Mouse (Mus musculus): ENCODE measurements around the gene Dscam. TPM values are rescaled to one million over a fixed set of nuclear protein-coding genes. Genes with fewer than 3 reads are reported as not detected.

Gene Dscam
- polyA plus RNA-seq, 1 experiment, result not detected

DNA sequence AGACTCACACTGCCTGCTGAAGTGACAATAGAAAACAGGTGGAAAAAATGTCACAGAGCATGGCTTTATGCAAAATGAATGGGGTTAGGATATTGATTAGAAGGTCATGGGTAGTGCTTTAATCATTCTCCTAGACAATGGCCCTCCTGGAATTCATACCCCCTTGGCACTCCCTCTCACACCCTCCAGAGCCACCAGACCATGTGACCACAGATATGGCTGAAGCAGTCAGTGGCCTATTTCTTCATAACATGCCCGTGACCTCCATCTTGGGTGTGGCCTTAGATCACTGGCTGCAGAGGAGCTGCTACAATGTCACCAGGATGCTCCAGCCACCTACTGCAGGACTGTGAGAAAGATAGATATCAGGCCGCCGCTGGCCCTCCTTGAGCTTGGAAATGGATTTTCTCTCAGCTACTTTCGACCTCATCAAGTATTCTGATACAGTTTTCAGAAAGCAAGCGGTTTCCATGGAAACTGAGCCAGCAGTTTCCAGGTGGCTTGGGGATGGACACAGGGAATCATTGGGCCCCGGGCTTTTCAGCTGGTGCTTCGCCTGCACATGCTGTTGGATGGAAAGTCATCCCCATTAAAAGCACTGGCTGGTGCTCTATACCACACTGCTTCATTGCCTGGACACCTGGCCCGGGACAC is 445.4 kb downstream of the Dscam start:
- Histone ChIP-seq H3K27ac (ENCODE audit: insufficient read depth, low read depth, low read length) (no peak overlapping the region), H3K4me3 (ENCODE audit: insufficient read depth, low read length) (no peak overlapping the region), H3K4me1 (ENCODE audit: control insufficient read depth, insufficient read depth, low read length) (peaks cover 7% of the 10 kb centered on the region)
- TF ChIP-seq CTCF (IDR thresholded peaks at IDR 0.05; ENCODE audit: low read depth, low read length) (no peak), POLR2A (IDR thresholded peaks at IDR 0.05; ENCODE audit: borderline replicate concordance, low read depth, low read length) (no peak)

DNA sequence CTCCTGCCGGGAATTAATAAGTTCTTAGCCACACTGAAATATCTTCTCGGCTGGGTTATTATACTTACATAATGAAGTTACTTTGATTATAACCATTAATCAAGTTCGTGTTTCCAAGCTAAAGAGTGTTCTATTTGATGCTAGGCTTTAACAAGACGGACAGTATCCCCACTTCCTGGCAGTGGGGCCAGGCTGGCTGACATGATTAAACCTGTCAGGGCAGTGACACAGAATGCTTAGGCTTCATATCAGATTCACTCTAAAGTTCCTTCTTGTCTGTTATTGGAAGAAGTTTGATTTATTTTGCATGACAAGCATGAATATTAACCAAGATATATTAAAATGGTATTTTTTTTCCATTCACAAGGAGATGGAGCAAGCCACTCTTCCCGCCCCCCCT is 446.0 kb downstream of the Dscam start:
- H3K4me1 ChIP-seq (ENCODE audit: control insufficient read depth, insufficient read depth, low read length), result peaks cover 7% of the 10 kb centered on the region
- TF ChIP-seq POLR2A (IDR thresholded peaks at IDR 0.05; ENCODE audit: borderline replicate concordance, low read depth, low read length) (no peak), CTCF (IDR thresholded peaks at IDR 0.05; ENCODE audit: low read depth, low read length) (no peak)
- H3K27ac ChIP-seq (ENCODE audit: insufficient read depth, low read depth, low read length), result no peak overlapping the region
- no peak overlapping the region for H3K4me3 ChIP-seq (ENCODE audit: insufficient read depth, low read length)

DNA sequence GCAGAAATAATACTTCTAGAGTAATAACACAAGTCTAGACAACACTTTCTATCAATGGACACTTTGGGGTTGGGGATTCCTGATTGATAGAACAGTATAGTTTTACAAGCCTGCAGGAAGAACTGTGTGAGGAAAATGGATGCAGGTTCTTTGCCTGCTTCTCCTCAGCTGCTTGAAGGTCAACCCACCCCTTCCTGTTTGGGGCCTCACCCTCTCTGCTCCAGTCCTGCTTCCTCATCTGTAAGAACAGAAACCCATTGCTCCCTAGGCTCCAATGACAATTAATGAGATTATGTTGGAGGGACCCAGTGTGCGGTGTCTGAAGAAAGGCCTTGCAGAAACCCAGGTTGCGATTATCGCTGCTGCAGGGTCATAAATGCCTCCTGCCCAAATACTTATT is 446.4 kb downstream of the Dscam start:
- Histone ChIP-seq H3K4me3 (ENCODE audit: insufficient read depth, low read length) (no peak overlapping the region), H3K4me1 (ENCODE audit: control insufficient read depth, insufficient read depth, low read length) (peaks cover 7% of the 10 kb centered on the region), H3K27ac (ENCODE audit: insufficient read depth, low read depth, low read length) (no peak overlapping the region)
- no peak for TF ChIP-seq POLR2A (IDR thresholded peaks at IDR 0.05; ENCODE audit: borderline replicate concordance, low read depth, low read length)
- no peak for TF ChIP-seq CTCF (IDR thresholded peaks at IDR 0.05; ENCODE audit: low read depth, low read length)

DNA sequence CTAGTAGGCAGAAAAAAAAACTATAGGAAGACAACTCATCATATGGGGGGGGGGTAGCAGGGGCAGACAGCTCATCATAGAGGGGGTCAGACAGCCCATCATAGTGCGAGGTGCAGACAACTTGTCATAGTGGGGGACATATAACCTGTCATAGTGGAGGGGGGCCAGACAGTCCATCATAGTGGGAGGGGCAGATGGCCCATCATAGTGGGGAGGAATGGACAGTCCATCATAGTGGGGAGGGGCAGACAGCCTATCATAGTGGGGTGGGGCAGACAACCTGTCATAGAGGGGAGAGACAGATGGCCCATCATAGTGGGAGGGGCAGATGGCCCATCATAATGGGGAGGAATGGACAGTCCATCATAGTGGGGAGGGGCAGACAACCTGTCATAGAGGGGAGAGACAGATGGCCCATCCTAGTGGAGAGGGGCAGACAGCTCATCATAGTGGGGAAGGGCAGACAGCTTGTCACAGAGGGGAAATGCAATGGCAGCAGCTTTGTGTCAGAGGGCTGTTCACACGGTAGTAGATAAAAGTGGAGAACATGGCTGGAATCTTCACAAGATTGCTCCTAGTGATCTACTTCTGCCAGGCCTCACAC is 447.4 kb downstream of the Dscam start:
- no peak overlapping the region for H3K4me3 ChIP-seq (ENCODE audit: insufficient read depth, low read length)
- no peak for TF ChIP-seq CTCF (IDR thresholded peaks at IDR 0.05; ENCODE audit: low read depth, low read length)
- TF ChIP-seq POLR2A (IDR thresholded peaks at IDR 0.05; ENCODE audit: borderline replicate concordance, low read depth, low read length), result no peak
- H3K27ac ChIP-seq (ENCODE audit: insufficient read depth, low read depth, low read length), result no peak overlapping the region
- peaks cover 7% of the 10 kb centered on the region for H3K4me1 ChIP-seq (ENCODE audit: control insufficient read depth, insufficient read depth, low read length)

DNA sequence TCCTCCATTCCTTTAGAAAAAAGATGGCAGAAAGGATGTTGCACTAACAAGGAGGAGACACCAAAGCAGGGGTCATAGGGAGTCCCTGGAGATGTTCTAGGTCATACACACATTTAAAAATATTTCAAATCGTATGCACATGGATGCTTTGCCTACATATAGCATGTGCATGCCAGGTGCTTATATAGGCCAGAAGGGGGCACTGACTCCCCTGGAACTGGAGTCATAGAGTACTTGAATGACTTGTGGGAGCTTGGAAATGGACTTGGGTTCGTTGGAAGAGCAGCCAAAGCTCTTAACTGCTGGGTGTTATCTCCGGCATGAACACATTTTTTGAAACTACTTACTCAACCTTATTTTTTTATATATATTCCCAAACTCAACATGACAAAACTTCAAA is 448.4 kb downstream of the Dscam start:
- H3K27ac ChIP-seq (ENCODE audit: insufficient read depth, low read depth, low read length), result no peak overlapping the region
- H3K4me3 ChIP-seq (ENCODE audit: insufficient read depth, low read length), result no peak overlapping the region
- TF ChIP-seq POLR2A (IDR thresholded peaks at IDR 0.05; ENCODE audit: borderline replicate concordance, low read depth, low read length) (no peak), CTCF (IDR thresholded peaks at IDR 0.05; ENCODE audit: low read depth, low read length) (no peak)
- peaks cover 3% of the 10 kb centered on the region for H3K4me1 ChIP-seq (ENCODE audit: control insufficient read depth, insufficient read depth, low read length)

DNA sequence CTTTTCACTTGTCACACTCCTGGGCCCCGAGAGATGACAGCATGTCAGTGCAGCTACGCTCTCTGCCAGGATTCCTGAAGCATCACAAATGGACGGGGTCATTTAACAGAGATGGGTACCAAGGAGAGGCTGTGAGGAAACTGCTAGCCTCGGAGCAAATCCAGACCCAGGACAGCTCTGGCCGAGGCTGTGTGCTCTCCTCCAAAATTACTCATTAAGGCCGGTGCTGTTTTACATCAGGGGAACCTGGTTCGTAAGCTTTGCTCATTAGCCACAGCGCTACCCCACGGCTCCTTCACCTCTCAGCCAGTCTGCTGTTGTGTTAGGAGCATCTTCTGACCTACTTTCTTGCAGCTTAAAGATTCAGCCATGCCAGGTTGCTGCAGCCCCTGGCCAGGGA is 449.3 kb downstream of the Dscam start:
- Histone ChIP-seq H3K27ac (ENCODE audit: insufficient read depth, low read depth, low read length) (no peak overlapping the region), H3K4me1 (ENCODE audit: control insufficient read depth, insufficient read depth, low read length) (peaks cover 5% of the 10 kb centered on the region), H3K4me3 (ENCODE audit: insufficient read depth, low read length) (no peak overlapping the region)
- TF ChIP-seq CTCF (IDR thresholded peaks at IDR 0.05; ENCODE audit: low read depth, low read length) (no peak), POLR2A (IDR thresholded peaks at IDR 0.05; ENCODE audit: borderline replicate concordance, low read depth, low read length) (no peak)

DNA sequence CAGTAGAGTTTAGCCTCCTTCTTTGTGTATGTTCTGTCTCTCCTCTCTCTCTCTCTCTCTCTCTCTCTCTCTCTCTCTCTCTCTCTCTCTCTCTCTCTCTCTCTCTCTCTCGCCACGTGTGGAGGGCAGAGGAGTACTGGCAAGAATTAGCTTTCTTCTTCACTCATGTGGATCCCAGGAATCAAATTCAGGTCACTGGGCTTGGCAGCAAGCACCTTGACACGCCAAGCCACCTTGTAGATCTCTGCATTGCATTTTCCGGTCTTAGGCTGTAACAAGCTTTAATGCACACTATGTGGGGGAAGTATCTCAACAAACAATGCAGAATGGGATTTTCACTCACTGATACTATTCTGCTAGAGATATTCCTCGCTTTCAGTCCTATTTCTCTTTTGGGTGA is 449.9 kb downstream of the Dscam start:
- H3K4me3 ChIP-seq (ENCODE audit: insufficient read depth, low read length), result no peak overlapping the region
- TF ChIP-seq POLR2A (IDR thresholded peaks at IDR 0.05; ENCODE audit: borderline replicate concordance, low read depth, low read length) (no peak), CTCF (IDR thresholded peaks at IDR 0.05; ENCODE audit: low read depth, low read length) (no peak)
- peaks cover 5% of the 10 kb centered on the region for H3K4me1 ChIP-seq (ENCODE audit: control insufficient read depth, insufficient read depth, low read length)
- no peak overlapping the region for H3K27ac ChIP-seq (ENCODE audit: insufficient read depth, low read depth, low read length)

DNA sequence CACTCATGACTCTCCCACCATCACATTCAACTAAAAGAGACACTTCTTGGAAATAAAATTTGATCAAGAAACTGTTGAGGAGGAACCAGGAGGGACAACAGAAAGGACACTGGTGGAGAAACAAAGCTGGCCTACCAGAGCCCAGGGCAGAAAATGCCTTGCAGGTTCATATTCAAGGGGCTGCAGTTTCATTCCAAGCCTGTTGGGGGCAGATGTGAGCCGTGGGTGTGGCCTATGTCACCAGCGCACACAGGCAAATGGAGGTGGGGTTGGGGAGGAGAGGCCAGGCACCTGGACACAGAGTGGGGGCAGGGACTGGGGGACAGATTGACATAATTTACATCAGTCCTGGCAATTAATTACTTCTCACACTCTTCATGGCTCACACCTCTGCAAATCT is 452.3 kb downstream of the Dscam start:
- Histone ChIP-seq H3K27ac (ENCODE audit: insufficient read depth, low read depth, low read length) (no peak overlapping the region), H3K4me3 (ENCODE audit: insufficient read depth, low read length) (no peak overlapping the region), H3K4me1 (ENCODE audit: control insufficient read depth, insufficient read depth, low read length) (peaks cover 2% of the 10 kb centered on the region; the same call in 1 of the 2 replicates)
- TF ChIP-seq CTCF (IDR thresholded peaks at IDR 0.05; ENCODE audit: low read depth, low read length), result no peak
- no peak for TF ChIP-seq POLR2A (IDR thresholded peaks at IDR 0.05; ENCODE audit: borderline replicate concordance, low read depth, low read length)

DNA sequence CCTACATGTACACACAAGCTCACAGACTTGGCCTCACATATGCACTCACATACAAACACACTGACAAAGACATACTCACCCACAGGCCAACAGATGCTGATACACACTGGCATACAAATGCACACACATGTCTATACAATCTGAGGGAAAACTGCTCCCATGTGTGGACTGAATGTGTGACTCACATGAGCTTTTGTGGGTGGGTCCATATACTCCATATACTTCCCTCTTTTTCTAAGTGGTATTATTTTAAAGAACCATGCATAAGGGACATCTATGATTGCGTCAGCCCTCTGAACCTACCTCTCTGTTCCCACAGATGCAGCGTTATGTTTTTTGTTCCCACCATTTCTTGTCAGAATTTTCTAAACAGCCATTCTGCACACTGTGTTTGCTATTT is 453.9 kb downstream of the Dscam start:
- peaks cover 2% of the 10 kb centered on the region; the same call in 1 of the 2 replicates for H3K4me1 ChIP-seq (ENCODE audit: control insufficient read depth, insufficient read depth, low read length)

DNA sequence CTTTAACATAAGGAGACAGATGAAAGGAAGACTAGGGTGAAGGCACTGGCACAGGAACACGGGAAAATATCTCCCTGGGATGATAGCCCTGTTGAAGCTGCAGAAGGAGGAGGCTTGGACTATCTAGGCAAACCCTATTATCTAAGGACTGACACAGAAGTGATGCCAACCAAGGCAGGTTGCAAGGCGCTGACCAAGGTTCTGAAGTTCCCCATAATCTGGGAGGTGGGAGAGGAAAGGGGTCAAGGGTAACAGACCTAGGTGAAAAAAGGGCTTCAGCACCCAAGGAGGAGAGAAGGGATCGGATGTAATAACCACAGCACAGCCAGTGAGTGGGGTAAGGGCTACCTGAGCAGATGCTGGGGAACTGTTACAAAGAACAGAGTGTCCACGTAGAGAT is 458.6 kb downstream of the Dscam start:
- Histone ChIP-seq H3K27ac (ENCODE audit: insufficient read depth, low read depth, low read length) (no peak overlapping the region), H3K4me3 (ENCODE audit: insufficient read depth, low read length) (no peak overlapping the region), H3K4me1 (ENCODE audit: control insufficient read depth, insufficient read depth, low read length) (peaks cover 2% of the 10 kb centered on the region; the same call in 1 of the 2 replicates)
- TF ChIP-seq CTCF (IDR thresholded peaks at IDR 0.05; ENCODE audit: low read depth, low read length) (no peak), POLR2A (IDR thresholded peaks at IDR 0.05; ENCODE audit: borderline replicate concordance, low read depth, low read length) (no peak)

More for the DNA sequence above, 453.9 kb downstream of the Dscam start:
- TF ChIP-seq CTCF (IDR thresholded peaks at IDR 0.05; ENCODE audit: low read depth, low read length), result no peak
- TF ChIP-seq POLR2A (IDR thresholded peaks at IDR 0.05; ENCODE audit: borderline replicate concordance, low read depth, low read length), result no peak
- H3K27ac ChIP-seq (ENCODE audit: insufficient read depth, low read depth, low read length), result no peak overlapping the region
- no peak overlapping the region for H3K4me3 ChIP-seq (ENCODE audit: insufficient read depth, low read length)
